Mouse (Mus musculus) kidney, embryonic 14.5 days (tissue): ENCODE measurements around the gene Slc15a1. TPM values are rescaled to one million over a fixed set of nuclear protein-coding genes. Genes with fewer than 3 reads are reported as not detected.
A peak's percentile ranks its signal among the peaks of the same experiment; 100 is the strongest.

Experiments used
- ATAC-seq: fragments of 200-750 bp; cut with Nextera tagmentation; 2 replicates; pipeline ENCODE4 v1.8.0; 2017; ENCODE audit warnings: moderate number of reproducible peaks, mild to moderate bottlenecking, moderate TSS enrichment, moderate library complexity; ENCODE audit not compliant: low FRiP score, low TSS enrichment
- H3K27ac ChIP-seq: fragments of 300-500 bp; sonication (generic); 2 replicates; pipeline ENCODE4 v1.5.1; 2014; ENCODE audit warnings: low read depth, mild to moderate bottlenecking, low read length, moderate library complexity, mixed read lengths
- H3K27me3 ChIP-seq: fragments of 300-500 bp; sonication (generic); 2 replicates; pipeline ENCODE4 v1.6.1; 2014; ENCODE audit warnings: mild to moderate bottlenecking, low read length; ENCODE audit not compliant: control insufficient read depth, insufficient read depth
- H3K36me3 ChIP-seq: fragments of 300-500 bp; sonication (generic); 2 replicates; pipeline ENCODE4 v1.6.1; 2014; ENCODE audit warnings: low read length, mixed read lengths; ENCODE audit not compliant: control insufficient read depth, insufficient read depth
- H3K4me1 ChIP-seq: fragments of 300-500 bp; sonication (generic); 2 replicates; pipeline ENCODE4 v1.6.1; 2014; ENCODE audit warnings: low read length, mixed read lengths; ENCODE audit not compliant: control insufficient read depth, insufficient read depth
- H3K4me2 ChIP-seq: fragments of 300-500 bp; sonication (generic); replicated peaks from 2 replicates; pipeline ENCODE4 v1.6.1; 2014; ENCODE audit warnings: low read depth, mild to moderate bottlenecking, low read length
- H3K4me3 ChIP-seq: fragments of 300-500 bp; sonication (generic); 2 replicates; pipeline ENCODE4 v1.5.1; 2014; ENCODE audit warnings: mild to moderate bottlenecking, low read length
- H3K9ac ChIP-seq: fragments of 300-500 bp; sonication (generic); 2 replicates; pipeline ENCODE4 v1.6.1; 2014; ENCODE audit warnings: low read depth, mild to moderate bottlenecking, low read length, moderate library complexity
- H3K9me3 ChIP-seq: fragments of 300-500 bp; sonication (generic); 2 replicates; pipeline ENCODE4 v1.6.1; 2016; ENCODE audit warnings: low read length; ENCODE audit not compliant: control insufficient read depth
- WGBS: fragments of 180-500 bp; shearing (Covaris S2); extraction: QIAGEN DNeasy Blood & Tissue Kit; methylation state at CpG from one replicate; pipeline ENCODE4 v1.1.7; 2014; 5-methylcytosine and 5-hydroxymethylcytosine counted together
- polyA plus RNA-seq: library from polyadenylated mRNA; unstranded; fragments of >200 nt; fragmentation: Nextera tagmentation; extraction: Ambion mirVana; gene quantifications from 2 replicates; pipeline ENCODE4 v1.2.1, GENCODE M21; 2014

The Slc15a1 gene
- 0.15 and 0.20 TPM in 2 replicates for polyA plus RNA-seq

GRCm38 (mm10) chr14:121504781-121505484 is at the start of gene Slc15a1:
Gene Slc15a1, minus strand, starts transcription at chr14:121505252.
- 8% methylated on average over 33 of the region's 33 CpGs for WGBS
- peaks cover 15% of the 10 kb centered on the region; the same call in 1 of the 2 replicates for H3K27me3 ChIP-seq
- H3K36me3 ChIP-seq: no peaks in the 10 kb centered on the region
- no peaks in the 10 kb centered on the region for H3K9me3 ChIP-seq
- H3K4me1 ChIP-seq: peaks cover 8% of the 10 kb centered on the region; the same call in 1 of the 2 replicates
- peak within 1 kb of the TSS; percentile 31 for H3K4me2 ChIP-seq
- no peak within 1 kb of the TSS for H3K9ac ChIP-seq
- no peak for ATAC-seq
- peak within 1 kb of the TSS; percentile 23 for H3K4me3 ChIP-seq
- no peak within 1 kb of the TSS for H3K27ac ChIP-seq

GRCm38 (mm10) chr14:121553785-121554184 is 48.7 kb upstream of the Slc15a1 start:
- Histone ChIP-seq H3K27ac (no peak overlapping the region), H3K36me3 (peaks cover 15% of the 10 kb centered on the region; the same call in 1 of the 2 replicates), H3K9me3 (no peaks in the 10 kb centered on the region), H3K4me1 (no peaks in the 10 kb centered on the region), H3K4me3 (no peak overlapping the region), H3K9ac (no peak overlapping the region), H3K27me3 (no peaks in the 10 kb centered on the region), H3K4me2 (no peak overlapping the region)
- no peak for ATAC-seq

- Histone ChIP-seq H3K9me3 (no peaks in the 10 kb centered on the region), H3K4me1 (no peaks in the 10 kb centered on the region), H3K4me3 (no peak overlapping the region), H3K27me3 (no peaks in the 10 kb centered on the region), H3K9ac (no peak overlapping the region), H3K4me2 (no peak overlapping the region), H3K36me3 (peaks cover 15% of the 10 kb centered on the region; the same call in 1 of the 2 replicates), H3K27ac (no peak overlapping the region)
- no peak for ATAC-seq
- 82% methylated on average over 5 of the region's 5 CpGs for WGBS
These were observed 47.5 kb upstream of the Slc15a1 start for GRCm38 (mm10) chr14:121552586-121552985.

GRCm38 (mm10) chr14:121549834-121550233 is 44.8 kb upstream of the Slc15a1 start:
- Histone ChIP-seq H3K27ac (no peak overlapping the region), H3K9ac (no peak overlapping the region), H3K4me1 (no peaks in the 10 kb centered on the region), H3K9me3 (no peaks in the 10 kb centered on the region), H3K27me3 (no peaks in the 10 kb centered on the region), H3K4me2 (no peak overlapping the region), H3K4me3 (no peak overlapping the region), H3K36me3 (peaks cover 13% of the 10 kb centered on the region; the same call in 1 of the 2 replicates)
- 82% methylated on average over 6 of the region's 6 CpGs for WGBS
- ATAC-seq: no peak

GRCm38 (mm10) chr14:121547745-121548144 is 42.7 kb upstream of the Slc15a1 start:
- no peak overlapping the region for H3K4me2 ChIP-seq
- H3K36me3 ChIP-seq: peaks cover 10% of the 10 kb centered on the region; the same call in 1 of the 2 replicates
- no peak for ATAC-seq
- no peak overlapping the region for H3K9ac ChIP-seq
- no peaks in the 10 kb centered on the region for H3K9me3 ChIP-seq
- no peak overlapping the region for H3K27ac ChIP-seq
- no peak overlapping the region for H3K4me3 ChIP-seq
- WGBS: 57% methylated on average over 7 of the region's 7 CpGs
- H3K27me3 ChIP-seq: no peaks in the 10 kb centered on the region
- no peaks in the 10 kb centered on the region for H3K4me1 ChIP-seq

GRCm38 (mm10) chr14:121546621-121547020 is 41.6 kb upstream of the Slc15a1 start:
- Histone ChIP-seq H3K9me3 (no peaks in the 10 kb centered on the region), H3K4me2 (no peak overlapping the region), H3K27me3 (no peaks in the 10 kb centered on the region), H3K4me3 (no peak overlapping the region), H3K4me1 (no peaks in the 10 kb centered on the region), H3K36me3 (peaks cover 10% of the 10 kb centered on the region; the same call in 1 of the 2 replicates), H3K27ac (no peak overlapping the region), H3K9ac (no peak overlapping the region)
- ATAC-seq: no peak
- WGBS: 79% methylated on average over 5 of the region's 5 CpGs

- Histone ChIP-seq H3K36me3 (peaks cover 10% of the 10 kb centered on the region; the same call in 1 of the 2 replicates), H3K4me3 (no peak overlapping the region), H3K9me3 (no peaks in the 10 kb centered on the region), H3K27me3 (no peaks in the 10 kb centered on the region), H3K9ac (no peak overlapping the region), H3K4me1 (no peaks in the 10 kb centered on the region), H3K27ac (no peak overlapping the region), H3K4me2 (no peak overlapping the region)
- WGBS: 87% methylated on average over 14 of the region's 14 CpGs
- no peak for ATAC-seq
These were observed 40.7 kb upstream of the Slc15a1 start for GRCm38 (mm10) chr14:121545551-121546331.

- no peak overlapping the region for H3K4me3 ChIP-seq
- H3K27me3 ChIP-seq: no peaks in the 10 kb centered on the region
- 81% methylated on average over 7 of the region's 7 CpGs for WGBS
- H3K4me2 ChIP-seq: no peak overlapping the region
- peaks cover 4% of the 10 kb centered on the region; the same call in 1 of the 2 replicates for H3K36me3 ChIP-seq
- no peaks in the 10 kb centered on the region for H3K9me3 ChIP-seq
- H3K27ac ChIP-seq: no peak overlapping the region
- H3K9ac ChIP-seq: no peak overlapping the region
- no peaks in the 10 kb centered on the region for H3K4me1 ChIP-seq
- ATAC-seq: no peak
These were observed 36.2 kb upstream of the Slc15a1 start for GRCm38 (mm10) chr14:121541262-121541661.

- Histone ChIP-seq H3K4me3 (no peak overlapping the region), H3K36me3 (no peaks in the 10 kb centered on the region), H3K4me1 (no peaks in the 10 kb centered on the region), H3K27me3 (no peaks in the 10 kb centered on the region), H3K4me2 (no peak overlapping the region), H3K27ac (no peak overlapping the region), H3K9ac (no peak overlapping the region), H3K9me3 (no peaks in the 10 kb centered on the region)
- ATAC-seq: no peak
- 87% methylated on average over 3 of the region's 3 CpGs for WGBS
These were observed 29.4 kb upstream of the Slc15a1 start for GRCm38 (mm10) chr14:121534501-121534900.
